Mouse (Mus musculus) cortical plate, adult 2 months (tissue): ENCODE measurements around the gene Npb. TPM values are rescaled to one million over a fixed set of nuclear protein-coding genes. Genes with fewer than 3 reads are reported as not detected.

Experiments used
- H3K27ac ChIP-seq: fragments of 200-500 bp; 2 replicates; pipeline ENCODE4 v1.5.1; 2012; ENCODE audit warnings: low read length, control low read depth, inconsistent platforms; ENCODE audit not compliant: insufficient read depth
- H3K4me1 ChIP-seq: fragments of 200-500 bp; 2 replicates; pipeline ENCODE4 v1.6.1; 2011; ENCODE audit warnings: low read length; ENCODE audit not compliant: control insufficient read depth, insufficient read depth
- H3K4me3 ChIP-seq: fragments of 200-500 bp; 2 replicates; pipeline ENCODE4 v1.5.1; 2011; ENCODE audit warnings: mild to moderate bottlenecking, low read length, control low read depth; ENCODE audit not compliant: insufficient read depth
- CTCF ChIP-seq: fragments of 200-500 bp; IDR thresholded peaks from 2 replicates; pipeline ENCODE4 v1.5.1; 2011; ENCODE audit warnings: mild to moderate bottlenecking, control low read depth, low read length; ENCODE audit not compliant: insufficient read depth; ENCODE audit errors: extremely low read depth
- POLR2A ChIP-seq: fragments of 200-500 bp; IDR thresholded peaks from 2 replicates; pipeline ENCODE4 v1.6.1; 2011; ENCODE audit warnings: mild to moderate bottlenecking, low read length, control low read depth; ENCODE audit not compliant: insufficient read depth; ENCODE audit errors: extremely low read depth
- polyA plus RNA-seq: library from polyadenylated mRNA; depleted of rRNA; stranded (reverse); fragments of >200 nt; gene quantifications from 2 replicates; pipeline ENCODE4 v1.2.3, GENCODE M21; 2012

Npb gene
- polyA plus RNA-seq, 1 experiment = 0.58 TPM

DNA sequence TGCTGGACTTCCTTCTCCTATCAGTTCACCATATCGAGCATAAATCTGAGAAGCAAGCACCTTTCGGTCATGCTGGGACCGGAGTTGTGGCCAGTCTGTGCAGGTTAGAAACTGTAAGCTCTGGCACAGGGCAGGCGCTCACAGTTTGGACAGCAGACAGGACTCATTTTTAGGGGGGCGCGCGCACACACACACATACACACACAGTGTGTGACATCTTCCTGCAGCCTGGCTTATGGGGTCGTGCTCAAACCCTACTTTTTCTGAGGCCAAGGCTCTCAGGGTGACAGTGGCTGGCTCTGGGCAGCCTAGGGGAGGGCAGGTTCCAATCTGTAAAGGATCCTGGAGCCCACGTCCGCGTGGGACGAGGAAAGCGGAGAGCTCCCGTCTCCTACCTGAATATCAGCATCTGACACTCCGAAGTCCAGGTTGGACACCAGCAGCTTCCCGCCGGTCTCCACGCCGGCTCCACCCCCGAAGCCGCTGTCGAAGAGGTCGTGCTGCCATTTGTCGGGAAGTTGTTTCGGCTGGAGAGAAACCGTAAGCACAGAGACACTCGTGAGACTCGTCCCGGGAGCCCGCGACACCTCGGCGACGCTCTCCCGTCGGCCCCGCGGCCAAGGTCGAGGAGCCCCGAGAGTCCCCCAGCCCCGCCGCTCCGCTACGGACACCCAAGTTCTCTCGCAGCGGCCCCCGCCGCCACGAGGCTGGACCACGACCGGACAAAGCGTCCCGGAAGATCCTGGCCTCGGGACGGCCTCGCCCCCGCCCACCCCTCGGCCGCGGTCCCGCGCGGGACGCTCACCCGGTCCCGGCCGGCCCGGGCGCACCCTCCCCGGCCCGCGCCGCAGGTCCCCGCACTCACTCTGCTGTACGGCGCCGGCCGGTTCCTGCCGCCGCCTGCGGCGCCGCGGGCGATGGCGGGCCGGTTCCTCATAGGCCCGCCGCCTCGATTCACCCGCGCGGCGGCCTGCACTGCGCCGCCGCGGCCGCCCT lies 10.7 kb upstream of the Npb start:
- no peak for TF ChIP-seq CTCF
- no peak for TF ChIP-seq POLR2A
- Histone ChIP-seq H3K4me3 (peak overlapping the region; percentile 57), H3K27ac (no peak overlapping the region), H3K4me1 (peaks cover 3% of the 10 kb centered on the region; the same call in 1 of the 2 replicates)

DNA sequence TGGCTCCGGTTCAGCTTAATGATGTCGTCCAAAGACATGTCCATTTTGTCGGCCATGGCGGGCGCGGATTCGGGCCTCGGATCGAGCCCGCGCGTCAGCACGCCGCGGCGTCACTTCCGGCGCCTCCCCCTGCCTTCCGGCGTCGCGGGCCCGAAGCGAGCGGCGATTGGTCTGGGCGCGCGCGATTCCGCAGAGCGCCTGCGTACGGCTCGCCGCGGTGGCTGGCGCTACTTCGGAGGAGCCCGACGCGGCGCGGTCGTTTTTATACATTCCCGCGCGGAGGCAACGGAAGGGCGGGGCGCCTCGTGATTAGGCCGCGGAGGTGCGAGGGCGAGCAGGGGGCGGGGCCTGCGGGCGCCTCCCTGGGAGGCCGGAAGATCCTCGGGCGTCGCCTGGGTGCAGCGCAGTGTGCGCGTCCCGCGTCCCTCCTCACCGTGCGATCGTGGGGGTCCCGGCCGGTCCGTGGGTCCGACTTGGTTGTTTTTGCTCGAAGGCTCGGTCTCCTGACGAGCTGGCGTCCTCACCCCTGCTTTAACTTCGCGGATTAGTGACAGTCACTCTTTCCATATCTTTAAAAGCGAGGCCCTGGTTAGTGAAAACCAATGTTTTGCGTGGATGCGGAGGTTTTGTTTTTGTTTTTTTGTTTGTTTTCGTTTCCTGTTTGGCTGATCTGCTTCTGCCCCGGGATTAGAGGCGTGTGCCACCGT lies 9.8 kb upstream of the Npb start, which contains the start of the genes Alyref and Anapc11:
TSS of gene Alyref (minus strand) at position 83 of the 707 bp plus-strand sequence.
TSS of gene Anapc11 (plus strand) at position 139 of the 707 bp plus-strand sequence.
- H3K4me1 ChIP-seq = peaks cover 3% of the 10 kb centered on the region; the same call in 1 of the 2 replicates
- H3K27ac ChIP-seq = no peak within 1 kb of the TSS
- TF ChIP-seq POLR2A = peak; percentile 49; the same call in 1 of the 2 replicates
- TF ChIP-seq CTCF = no peak
- H3K4me3 ChIP-seq = peak within 1 kb of the TSS; percentile 57

DNA sequence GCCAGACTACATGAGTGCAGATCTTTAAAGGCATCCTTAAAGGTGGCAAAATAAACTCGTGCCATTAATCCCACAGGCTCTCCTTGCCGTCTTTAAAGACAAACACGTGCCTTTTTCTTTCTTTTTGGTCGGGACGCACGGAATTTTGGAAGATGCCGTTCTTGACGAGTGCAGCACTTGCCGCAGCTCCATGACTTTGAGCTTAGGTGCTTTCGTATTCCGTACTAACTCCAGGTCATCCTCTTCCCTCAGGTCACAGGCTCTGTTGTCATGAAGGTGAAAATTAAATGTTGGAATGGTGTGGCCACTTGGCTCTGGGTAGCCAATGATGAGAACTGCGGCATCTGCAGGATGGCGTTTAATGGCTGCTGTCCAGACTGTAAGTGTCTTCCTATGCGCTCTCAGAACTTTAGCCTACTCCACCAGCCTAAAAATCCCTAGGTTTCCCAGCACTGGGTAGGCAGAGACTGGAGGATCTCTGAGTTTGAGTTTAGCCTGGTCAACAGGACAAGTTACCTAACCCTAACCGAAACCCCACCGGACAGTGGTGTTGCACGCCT lies 9.2 kb upstream of the Npb start:
- Histone ChIP-seq H3K4me1 (peaks cover 3% of the 10 kb centered on the region; the same call in 1 of the 2 replicates), H3K27ac (no peak overlapping the region), H3K4me3 (peak overlapping the region; percentile 57)
- TF ChIP-seq CTCF = no peak
- TF ChIP-seq POLR2A = no peak

DNA sequence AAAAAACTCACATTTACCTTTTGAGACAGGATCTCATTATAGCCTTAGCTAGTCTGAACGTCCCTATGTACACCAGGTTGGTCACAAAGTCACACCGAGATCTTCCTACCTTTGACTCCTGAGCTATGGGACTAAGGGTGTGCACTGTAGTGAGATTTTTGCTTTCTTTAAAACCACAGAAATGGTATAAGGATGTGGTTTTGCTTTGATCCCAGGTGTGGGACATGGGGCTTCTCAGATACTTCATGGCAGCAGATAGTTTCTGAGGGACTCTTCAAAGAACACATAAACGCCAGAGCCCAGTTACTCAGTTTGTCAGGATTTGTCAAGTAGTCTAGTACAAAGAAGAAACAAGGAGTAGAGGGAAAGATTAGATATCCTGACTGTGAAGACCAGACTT lies 7.6 kb upstream of the Npb start:
- no peak overlapping the region for H3K4me3 ChIP-seq
- TF ChIP-seq POLR2A = no peak
- no peak overlapping the region for H3K27ac ChIP-seq
- peaks cover 3% of the 10 kb centered on the region; the same call in 1 of the 2 replicates for H3K4me1 ChIP-seq

DNA sequence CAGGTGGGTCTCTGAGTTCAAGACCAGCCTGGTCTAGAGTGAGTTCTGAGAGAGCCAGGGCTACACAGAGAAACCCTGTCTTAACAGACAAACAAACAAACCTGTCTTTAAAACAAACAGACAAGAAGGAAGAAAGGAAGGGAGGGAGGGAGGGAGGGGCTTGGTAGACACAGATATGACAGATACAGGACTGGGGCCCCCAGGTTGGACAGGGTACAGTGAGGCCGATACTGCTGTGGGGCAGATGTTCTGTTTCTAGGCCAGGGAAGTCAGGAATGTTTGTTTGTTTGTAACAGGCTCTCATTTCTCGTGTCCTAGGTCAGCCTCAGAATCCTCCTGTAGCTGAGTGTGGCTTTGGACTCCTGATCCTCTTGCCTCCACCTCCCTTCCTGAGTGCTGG lies 4.7 kb upstream of the Npb start:
- H3K4me1 ChIP-seq = 0 out of 2 replicates have a peak, but pooled peaks cover 1% of the 10 kb centered on the region
- H3K27ac ChIP-seq = no peak overlapping the region
- TF ChIP-seq POLR2A = no peak
- TF ChIP-seq CTCF = no peak
- no peak overlapping the region for H3K4me3 ChIP-seq

DNA sequence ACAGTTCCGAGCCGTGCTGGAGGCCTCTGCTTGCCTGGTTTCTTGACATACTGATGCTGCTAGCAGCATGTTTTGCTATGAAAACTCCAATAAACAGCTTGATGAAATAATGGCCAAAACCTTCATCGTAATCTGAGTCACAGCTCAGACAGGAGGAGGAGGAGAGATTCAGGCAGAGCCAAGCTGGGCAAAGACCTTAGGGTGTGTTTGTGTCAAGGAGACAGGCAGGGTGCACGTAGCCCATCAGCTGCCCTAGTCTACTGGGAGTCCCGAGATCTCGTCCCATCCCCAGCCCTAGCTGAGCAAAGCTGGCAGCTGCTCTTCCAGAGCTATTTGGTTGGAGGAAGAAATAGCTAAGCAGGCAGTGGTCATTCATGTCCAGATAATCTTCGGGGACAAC lies 2.6 kb upstream of the Npb start:
- no peak overlapping the region for H3K27ac ChIP-seq
- no peak for TF ChIP-seq CTCF
- no peak for TF ChIP-seq POLR2A

DNA sequence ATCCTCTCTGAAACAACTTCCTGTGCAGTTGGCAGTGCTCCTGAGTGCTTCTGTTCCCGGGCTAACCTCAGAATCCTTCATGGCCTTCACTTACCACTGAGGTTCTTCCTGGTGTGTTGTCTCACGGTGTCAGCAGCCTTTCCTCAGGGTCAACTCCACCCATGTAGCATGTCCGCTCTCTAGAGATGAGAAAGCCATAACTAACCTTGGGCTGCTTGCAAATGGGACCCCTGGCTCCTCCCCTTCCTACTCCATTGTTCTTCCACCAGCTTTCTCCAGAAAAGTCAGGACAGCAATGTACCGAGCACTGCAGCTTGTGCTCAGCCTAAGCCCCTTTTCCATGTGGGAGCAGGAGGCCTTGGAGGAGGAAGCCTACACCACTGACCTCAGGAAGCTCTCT lies 1.5 kb upstream of the Npb start:
- TF ChIP-seq CTCF = no peak
- no peak for TF ChIP-seq POLR2A
- Histone ChIP-seq H3K27ac (no peak overlapping the region), H3K4me1 (0 out of 2 replicates have a peak, but pooled peaks cover 2% of the 10 kb centered on the region), H3K4me3 (no peak overlapping the region)

More for the DNA sequence above, 2.6 kb upstream of the Npb start:
- Histone ChIP-seq H3K4me3 (no peak overlapping the region), H3K4me1 (0 out of 2 replicates have a peak, but pooled peaks cover 2% of the 10 kb centered on the region)

DNA sequence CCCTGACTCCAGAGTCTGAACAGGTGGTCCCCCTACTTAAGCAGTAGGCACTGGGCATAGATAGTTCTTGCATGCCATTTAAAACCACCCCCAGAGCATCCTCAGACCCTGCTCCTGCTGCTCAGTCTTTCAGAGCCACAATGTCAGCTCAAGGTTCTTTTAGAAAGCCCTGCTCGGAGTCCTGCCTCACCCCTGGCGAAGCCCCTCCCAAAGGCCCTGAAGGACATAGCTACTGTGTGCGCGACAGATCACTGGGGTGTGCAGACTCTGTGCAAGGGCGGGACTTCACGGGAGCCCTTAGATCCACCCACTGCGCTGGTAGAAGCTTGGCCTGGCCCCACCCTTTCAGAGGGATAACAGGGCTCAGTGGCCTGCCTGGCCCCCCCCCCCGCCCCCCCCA lies 973 bp downstream of the Npb start:
- no peak overlapping the region for H3K27ac ChIP-seq
- H3K4me3 ChIP-seq = no peak overlapping the region
- peak; percentile 7; the same call in 1 of the 2 replicates for TF ChIP-seq POLR2A
- no peak for TF ChIP-seq CTCF
- H3K4me1 ChIP-seq = 0 out of 2 replicates have a peak, but pooled peaks cover 2% of the 10 kb centered on the region

DNA sequence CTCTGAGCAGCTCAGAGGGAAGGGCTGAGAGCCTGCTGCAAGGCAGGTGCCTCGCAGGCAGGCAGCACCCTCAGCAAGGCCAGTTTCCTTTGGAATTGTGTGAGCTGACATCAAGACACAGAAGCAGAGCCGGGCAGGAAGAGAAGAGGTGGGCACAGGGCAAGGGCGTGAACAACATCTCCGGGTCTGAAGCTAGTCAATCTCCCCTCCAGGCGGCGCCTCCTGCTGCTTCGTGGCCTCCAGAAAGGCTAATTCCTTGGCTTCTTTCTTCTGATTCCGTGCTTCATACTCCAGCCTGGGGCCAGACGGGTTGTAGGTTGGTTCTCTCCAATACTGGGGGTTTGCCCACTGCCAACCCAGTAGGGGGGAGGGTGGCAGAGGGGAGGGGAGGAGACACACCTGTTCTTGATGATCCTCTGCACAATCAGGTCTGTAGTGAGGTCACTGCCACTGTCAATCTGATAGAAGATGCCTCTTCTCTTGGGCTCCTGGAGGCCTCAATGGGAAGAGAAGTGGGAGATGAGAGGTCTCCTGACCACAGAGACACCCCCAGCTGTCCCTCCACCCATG lies 2.3 kb downstream of the Npb start:
- Histone ChIP-seq H3K4me1 (0 out of 2 replicates have a peak, but pooled peaks cover 2% of the 10 kb centered on the region), H3K27ac (no peak overlapping the region), H3K4me3 (no peak overlapping the region)
- no peak for TF ChIP-seq POLR2A
- TF ChIP-seq CTCF = no peak
